Mouse (Mus musculus) right cerebral cortex, adult 2 months (tissue): ENCODE measurements around the gene Fyttd1.
"Not testable (repeated sequence)": the region's sequence is repeated elsewhere in the genome, so short reads cannot be mapped to it uniquely, and the experiment has no call there.

Experiments
- DNase-seq, 2 experiments: peaks; one replicate each; pipeline ENCODE4 v3.0.0; 2021 to 2022; ENCODE audit warnings: low spot score in 2 of 2

Gene Fyttd1

DNA sequence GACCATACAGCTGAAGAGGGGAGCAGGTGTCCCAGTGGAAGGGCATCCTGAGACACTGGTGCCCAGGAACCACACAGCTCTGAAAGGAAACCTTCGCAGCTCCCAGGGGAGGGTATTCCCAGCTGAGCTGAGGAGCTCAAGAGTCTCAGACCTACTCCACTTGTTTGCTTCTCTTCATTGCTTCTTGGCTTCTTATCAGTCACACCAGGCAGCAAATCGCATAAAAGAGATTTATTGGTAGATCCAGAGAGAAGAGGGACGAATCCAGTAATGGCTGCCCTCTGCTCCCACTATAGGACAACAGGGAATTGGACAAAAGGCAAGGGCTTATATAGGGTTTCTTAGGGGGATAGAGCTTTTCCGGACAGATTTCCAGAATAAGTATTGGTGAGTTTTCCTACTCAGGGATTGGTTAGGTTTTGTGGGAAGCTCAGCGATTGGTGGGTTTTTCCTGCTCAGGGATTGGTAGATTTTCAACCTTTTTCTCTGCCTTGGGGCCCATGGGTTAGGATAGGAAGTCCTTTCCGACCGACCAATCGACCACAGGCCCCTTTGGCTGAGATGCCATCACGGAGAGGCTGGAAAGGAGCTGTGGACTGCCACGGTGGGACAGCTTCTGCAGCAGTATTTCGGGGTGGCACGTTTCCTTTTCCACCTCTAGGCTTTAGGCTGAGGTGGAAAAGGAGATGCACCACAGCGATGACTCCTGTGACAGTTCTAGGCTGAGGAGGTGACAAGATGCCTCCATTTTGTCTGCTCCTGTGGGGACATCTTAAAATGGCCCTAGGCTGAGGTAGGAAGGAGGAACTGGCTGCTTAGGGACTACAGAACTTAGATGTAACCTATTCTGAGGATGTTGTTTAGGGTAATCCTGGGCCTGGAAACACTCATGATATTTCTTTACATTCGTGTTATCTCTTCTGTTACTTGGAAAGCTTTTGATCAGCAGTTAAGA is 1.9 kb downstream of the Fyttd1 start:
- DNase-seq = no peak

DNA sequence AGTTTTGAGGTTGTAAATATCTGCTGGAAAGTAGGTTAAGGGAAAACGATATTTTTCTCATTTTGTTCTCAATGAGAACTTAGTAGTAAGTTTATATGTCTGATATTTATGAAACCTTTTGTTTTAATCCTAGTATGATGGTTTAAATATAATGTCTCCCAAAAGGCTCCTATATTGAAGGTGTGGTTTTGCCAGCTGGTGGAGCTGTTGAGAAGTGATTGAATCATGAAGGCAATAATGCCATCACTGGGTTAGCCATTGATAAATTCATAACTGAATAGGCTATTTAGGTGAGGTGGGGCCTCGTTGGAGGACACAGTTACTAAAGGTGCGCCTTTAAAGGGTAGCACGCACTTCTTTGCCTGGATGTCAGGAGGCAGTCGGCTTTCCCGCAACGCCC is 4.2 kb downstream of the Fyttd1 start:
- DNase-seq = no peak

DNA sequence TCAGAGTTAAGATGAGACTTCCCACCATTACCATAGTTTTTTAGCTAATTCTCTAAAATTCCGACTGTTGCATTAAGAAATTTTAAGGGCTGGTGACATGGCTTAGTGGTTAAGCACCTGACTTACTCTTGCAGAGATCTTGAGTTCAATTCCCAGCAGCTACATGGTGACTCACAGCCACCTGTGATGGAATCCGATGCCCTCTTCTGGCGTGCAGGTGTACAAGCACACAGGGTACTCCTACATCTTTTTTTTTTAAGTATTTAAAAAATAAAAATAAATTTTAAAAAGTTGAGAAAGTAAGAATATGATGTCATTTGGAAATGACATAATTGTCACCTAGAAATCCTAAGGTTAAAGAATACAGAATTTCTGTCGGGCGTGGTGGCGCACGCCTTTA is 10.7 kb downstream of the Fyttd1 start:
- DNase-seq = no peak

DNA sequence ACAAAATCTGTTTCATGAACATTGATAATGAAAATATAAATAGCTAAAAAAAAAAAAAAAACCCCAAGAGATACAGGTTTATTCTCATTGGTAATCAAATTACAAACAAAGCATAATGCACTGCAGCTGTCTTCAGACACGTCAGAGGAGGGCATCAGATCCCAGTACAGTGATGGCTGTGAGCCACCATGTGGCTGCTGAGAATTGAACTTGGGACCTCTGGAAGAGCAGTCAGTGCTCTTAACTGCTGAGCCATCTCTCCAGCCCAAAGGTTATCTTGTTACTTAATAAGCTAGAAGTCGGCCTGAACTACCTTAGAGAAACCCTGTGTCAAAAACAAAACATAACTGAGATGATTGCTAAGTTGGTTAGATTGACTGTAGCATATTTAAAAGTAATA is 12.6 kb downstream of the Fyttd1 start:
- no peak for DNase-seq

DNA sequence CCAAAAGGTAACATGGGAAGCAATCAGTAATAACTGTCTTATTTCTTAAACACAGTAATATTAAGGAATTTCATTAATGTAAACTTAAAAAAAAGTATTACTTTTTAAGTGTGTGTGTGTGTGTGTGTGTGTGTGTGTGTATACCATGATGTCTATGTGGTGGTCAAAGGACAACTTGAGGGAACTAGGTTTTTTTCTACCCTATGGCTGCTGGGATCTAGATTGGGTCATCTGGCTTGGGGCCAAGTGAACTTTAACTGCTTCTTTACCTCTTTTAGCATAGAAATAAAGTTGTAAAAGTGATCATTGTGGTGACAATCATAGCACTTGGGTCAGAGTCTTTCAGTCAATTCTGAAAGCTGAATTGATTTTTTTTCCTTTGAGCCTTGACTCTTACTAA is 18.8 kb downstream of the Fyttd1 start:
- DNase-seq = no peak

DNA sequence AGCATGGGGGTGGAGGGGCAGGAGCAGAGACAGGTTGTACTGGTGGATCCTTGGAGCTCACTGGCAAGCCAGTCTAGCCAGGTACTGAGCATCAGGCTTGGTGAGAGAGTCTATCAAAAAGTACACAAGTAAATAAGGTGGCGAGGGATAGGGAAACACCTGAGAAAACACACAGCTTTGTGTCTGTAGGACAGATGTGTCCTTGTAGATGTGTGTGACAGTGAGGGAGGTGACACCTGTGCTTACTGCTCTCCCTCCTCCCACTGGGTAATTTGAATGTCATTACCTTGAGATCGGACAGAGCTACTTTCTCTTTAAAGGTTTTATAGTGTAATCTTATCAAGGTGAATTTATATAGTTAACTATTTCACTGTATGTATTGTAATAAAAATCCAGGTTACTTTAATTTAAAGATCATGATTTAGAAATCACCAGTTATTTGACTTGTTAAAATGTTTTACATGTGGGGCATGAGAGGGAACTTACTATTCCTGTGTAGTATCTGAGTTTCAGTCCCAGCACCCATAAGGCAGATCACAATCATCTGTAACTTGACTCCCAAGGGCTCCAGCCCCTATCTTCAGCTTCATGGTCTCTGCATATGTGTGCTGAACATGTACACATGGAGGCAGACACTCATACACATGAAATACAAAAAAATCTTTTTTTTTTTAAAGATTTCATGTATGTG is 24.2 kb downstream of the Fyttd1 start:
- DNase-seq = no peak

DNA sequence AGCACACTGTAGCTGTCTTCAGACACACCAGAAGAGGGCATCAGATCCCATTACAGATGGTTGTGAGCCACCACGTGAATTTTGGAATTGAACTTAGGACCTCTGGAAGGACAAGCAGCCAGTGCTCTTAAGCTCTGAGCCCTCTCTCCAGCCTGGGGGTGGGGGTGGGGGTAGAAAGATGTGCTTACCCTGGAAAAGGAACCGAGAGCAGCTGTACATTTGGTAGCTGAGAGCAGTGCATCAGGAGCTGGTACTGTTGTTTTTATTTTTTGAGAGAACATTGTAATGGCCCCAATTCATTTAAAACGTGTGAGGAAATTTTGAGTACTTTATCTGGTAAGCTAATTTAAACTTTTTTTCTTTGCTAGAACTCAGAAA is 24.7 kb downstream of the Fyttd1 start:
- no peak for DNase-seq

DNA sequence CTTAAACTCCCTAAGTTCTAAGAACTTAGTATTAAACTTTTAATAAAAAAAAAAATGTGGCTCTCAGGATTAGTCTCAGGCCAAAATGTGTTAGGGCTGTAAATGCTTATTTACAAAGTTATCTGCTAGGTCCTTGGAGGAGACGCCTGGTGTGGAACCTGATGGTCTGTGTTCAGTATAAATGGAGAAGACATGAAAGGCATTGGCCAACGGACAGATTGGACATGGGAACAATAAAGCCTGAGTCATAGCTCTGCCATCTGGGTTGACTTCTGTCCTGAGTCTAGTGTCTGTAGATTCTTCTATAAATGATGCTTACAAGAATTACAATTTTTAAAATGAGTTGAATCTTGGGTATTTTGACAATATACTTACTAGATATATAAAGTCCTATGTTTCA is 28.9 kb downstream of the Fyttd1 start:
- no peak for DNase-seq

DNA sequence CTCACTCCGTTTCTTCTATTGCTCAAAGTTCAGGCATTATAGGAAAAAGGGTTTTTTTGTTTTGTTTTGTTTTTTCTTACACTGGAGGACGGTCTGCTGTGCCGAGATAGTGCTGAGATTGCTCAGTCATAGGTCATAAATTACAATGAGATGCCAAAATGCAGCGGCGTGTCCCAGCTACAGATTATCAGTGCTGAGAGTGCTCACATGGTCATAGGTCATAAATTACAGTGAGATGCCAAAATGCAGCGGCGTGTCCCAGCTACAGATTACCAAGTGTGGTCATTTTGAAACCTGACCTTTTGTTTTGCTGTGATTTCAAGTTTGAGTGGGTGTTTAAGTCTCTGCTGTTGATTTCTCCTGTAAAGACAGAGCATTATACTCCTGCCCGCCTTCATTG is 29.4 kb downstream of the Fyttd1 start:
- DNase-seq = no peak

DNA sequence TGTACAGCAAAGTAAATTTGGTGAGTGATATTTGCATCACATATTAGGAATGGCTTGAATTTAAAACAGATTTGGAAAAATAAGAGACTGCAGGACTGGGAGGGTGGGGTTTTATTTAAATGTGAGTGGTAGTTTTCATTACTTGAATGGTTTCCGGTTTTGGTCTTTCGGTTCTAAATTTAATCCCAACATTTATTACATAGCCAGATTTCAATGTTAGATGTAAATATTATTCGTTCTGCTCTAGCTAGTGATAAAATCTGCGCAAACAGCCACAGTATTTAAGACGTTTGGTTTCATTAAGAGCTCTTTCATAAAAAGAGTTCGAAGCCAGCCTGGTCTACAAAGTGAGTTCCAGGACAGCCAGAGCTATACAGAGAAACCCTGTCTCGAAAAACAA is 35.9 kb downstream of the Fyttd1 start:
- no peak for DNase-seq

DNA sequence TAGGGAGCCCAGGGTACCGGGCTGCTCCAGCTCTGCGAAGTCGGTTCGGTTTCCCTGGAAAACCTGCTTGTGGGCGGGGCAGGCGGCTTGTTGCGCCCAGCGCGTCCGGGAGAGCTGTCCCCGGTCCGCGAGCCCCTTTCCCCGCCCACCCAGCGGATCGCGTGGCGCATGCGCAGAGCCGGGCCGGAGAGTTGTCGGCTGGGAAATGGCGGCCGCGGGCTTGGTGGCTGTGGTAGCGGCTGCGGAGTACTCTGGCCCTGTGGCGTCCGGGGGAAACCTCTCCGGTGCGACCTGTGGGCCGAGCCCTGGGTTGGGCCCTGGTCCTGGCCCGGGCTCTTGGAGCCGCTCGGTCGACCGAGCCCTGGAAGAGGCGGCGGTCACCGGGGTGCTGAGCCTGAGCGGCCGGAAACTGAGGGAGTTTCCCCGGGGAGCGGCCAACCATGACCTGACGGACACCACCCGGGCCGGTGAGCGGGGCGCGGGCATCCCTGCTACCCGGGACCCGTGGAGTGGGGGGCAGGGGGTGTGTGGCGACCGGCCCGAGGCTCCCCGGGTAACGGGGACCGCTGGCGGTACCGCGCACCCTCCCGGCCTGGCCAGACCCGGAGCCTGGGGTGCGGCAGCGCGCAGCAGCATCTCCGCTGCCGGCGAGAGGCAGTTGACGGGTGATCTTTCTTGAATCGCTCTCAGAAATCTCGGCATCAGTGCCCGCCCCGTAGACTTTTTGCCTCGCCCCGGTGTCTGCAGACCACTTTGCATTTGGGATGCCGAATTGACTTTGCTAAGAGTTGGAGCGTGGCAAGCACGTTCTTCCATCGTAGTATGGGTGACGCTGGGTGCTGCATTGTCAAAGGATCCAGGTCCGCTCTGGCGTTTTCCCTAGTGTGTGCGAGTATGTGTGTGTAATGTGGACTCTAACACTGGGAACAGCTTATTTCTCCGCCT is 36.9 kb downstream of the Fyttd1 start, which contains the start of gene Lrch3:
Gene Lrch3, plus strand, starts transcription at position 164 of the 945 bp plus-strand sequence.
- peak; percentile 92 to 94 for DNase-seq

DNA sequence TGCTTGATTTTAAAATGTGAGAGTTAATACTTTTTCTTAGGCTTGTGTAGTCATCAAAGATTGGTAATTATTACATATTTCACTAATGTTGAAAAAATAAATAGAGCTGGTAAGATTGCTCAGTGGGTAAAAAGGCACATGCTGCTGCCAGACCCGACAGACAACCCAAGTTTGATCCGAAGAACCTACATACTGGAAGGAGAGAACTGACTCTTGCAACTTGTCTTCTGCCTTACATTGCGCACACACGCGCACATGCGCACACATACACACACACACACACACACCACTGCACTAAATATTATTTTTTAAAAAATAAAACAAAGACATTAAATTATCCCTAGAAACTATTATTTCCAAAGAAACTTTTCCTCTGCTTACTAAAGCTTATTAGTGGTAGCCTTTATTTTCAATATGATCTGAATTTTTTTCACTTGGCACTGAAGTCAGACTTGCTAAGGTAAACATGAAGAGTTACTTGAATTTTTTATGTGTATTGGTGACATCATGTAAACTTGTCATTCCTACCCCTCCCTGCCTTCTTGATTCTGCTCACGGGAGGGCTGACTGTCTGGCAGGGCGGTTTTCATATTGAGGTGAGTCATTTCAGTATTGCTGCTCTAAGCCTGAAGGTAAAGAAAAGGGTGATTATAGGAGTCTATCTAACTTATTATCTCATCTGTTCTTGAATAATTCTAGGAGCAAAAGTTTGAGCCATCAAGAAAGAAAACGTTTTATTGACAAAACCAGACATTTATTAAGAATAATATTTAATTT is 38.2 kb downstream of the Fyttd1 start:
- no peak for DNase-seq

DNA sequence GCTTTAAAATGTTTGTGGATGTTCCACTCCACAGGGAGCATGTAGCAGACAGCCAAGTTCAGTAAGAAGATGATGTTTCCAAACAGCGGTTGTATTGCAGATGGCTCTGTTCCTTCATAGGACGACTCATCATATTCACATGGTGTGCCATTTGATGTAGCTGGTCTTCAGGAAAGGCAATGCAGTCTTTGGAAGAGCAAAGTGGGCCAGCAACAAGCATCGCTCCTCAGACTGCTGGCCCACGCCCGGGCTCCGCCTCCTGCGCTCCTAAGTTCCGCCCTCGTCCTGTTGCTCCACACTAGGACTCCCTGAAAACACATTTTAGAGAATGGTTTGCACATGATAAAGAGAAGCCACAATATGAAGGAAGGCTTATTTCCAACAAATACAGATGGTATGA is 49.3 kb downstream of the Fyttd1 start:
- peak in 1 of 2 experiments; percentile 16 for DNase-seq

DNA sequence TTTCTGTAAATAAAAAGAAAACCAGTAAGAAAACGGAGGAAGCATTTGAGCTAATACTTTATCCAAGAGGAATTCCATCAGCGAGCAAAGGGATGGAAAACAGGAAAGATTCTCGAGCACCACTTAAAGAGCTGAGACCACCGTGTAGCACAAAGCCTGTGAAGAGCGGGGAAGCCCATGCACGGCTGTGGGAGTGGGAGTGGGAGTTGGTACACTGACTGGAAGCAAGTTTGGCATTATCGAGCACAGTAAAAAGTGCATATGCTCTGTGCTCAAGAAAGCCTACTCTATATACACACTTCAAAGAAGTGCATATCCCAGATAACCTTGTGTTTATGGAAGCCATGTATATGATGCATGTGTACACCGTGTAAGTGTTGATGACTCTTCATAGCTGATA is 49.7 kb downstream of the Fyttd1 start:
- no peak for DNase-seq

DNA sequence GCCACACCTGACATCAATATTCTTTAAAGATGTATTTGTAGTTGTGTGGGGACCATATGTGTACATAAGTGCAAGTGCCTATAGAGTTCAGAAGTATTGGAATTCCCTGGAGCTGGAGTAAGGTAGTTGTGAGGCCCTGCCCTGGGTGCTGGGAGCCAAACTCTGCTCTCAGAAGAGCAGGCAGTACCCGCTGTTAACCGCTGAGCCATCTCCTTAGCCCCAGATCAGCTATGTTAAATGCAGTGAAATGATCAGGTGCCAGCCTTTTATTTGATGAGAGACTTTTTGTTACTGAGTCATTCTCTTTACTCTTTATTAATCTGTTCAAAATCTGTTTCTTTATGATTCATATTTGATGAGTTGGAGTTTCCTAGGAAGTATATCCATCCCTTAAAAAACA is 52.6 kb downstream of the Fyttd1 start:
- DNase-seq = no peak

DNA sequence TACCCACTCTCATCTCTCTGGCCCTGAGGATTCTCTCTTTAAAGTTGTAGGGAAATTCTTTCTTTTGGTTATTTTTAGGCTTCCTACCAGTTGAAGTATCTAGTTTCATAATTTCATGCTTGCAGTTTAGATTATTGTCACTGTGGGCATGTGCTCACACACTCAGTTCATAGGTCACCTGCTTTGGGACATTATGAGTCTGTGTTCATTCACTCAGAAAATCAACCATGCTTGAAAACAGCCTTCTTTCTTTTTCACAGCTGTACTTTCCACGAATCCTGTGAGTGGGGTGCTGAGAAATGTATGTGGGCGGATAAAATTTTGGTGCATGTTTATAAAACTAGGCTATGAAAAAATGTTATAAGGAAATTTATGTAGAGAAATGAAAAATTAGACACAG is 57.2 kb downstream of the Fyttd1 start:
- peak; percentile 31 for DNase-seq

DNA sequence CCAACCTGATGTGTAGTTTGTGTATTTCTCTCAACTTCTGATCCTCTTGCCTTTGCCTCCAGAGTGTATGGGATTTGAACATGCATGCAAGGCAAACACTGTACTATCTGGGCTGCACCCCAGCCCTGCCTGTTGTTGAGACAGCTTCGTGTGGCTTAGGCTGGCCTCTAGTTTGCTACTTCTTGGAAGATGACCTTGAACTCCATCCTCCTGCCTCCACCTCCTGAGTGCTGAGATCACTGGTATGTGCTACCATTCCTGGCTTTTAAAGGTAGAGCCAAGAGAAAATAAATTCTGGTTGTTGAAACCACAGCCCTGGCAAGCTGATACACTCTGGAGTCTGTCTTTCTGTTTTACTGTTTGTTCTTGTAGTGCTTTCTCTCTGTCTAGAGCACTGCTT is 57.8 kb downstream of the Fyttd1 start:
- DNase-seq = no peak

DNA sequence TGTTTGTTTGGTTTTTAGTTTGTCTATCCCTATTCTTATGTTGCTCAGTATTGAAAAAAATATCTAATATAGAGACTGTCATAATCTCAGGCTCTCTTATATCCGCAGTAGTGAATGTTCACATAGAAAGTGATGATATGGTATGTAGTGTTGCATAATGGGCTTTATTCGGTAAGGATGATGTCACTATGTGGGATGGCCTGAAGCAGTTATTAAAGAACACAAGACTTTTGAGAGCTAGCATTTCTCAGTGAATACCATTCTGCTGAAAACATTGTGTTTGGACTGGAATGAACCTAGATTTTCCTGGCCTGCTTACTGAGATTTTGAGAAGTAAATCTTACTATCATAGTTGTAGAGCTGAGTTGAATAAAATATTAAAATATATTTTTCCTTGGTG is 60.1 kb downstream of the Fyttd1 start:
- no peak for DNase-seq

DNA sequence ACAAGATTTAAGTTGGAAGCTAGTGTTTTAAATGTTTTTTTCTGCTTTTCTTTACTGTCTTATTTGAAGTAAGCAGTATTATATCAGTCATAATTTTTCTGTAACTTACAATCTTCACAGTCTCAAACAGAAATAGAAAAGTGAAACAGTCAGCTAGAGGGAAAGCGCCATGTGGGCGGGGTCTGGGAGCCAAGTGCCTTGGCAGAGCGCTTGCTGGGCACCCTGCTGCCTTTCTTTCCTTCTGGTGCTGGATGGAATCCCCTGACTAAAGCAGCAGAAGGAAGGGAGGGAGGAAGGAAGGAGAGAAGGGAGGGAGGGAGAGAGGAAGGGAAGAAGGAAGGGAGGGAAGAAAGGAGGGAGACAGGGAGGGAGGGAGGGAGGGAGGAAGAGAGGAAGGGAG is 62.0 kb downstream of the Fyttd1 start:
- peak; percentile 66 to 67 for DNase-seq

DNA sequence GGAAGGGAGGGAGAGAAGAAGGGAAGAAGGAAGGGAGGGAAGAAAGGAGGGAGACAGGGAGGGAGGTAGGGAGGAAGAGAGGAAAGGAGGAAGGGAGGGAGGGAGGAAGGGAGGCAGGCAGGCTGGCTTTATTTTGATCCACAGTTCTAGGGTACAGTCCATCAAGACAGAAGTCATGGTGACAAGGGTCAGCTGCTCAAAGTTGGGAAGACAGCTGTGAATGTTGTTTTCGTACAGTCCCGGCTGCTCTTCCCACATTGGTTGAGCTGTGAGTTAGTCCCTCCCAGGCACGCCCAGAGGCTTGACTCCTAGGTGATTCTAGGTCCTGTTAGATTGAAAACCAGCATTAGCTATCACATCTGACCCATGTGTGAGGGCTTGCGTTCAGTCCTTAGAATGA is 62.4 kb downstream of the Fyttd1 start:
- not testable (repeated sequence) for DNase-seq

DNA sequence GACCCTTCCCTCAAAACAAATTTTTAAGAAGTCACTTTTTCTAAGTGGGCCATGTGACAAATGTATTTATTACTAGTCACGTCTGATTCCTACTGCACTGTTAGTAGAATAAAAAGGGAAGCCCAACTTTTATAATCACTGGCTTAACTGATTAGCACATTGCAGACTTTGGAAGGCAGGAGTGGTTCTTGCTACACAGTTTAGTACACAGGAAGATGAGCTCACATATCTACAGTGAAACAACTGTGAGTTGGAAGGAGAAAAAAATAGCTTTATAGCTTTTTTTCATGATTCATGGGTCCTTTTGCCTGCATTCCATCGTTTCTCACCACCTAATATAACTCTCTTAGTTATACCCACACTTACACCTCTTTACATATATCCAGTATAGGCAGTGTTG is 63.9 kb downstream of the Fyttd1 start:
- not testable (repeated sequence) for DNase-seq
